Mouse (Mus musculus) midbrain, postnatal 0 days (tissue): ENCODE data around the gene Shf. TPM values are rescaled to one million over a fixed set of nuclear protein-coding genes. Genes with fewer than 3 reads are reported as not detected.
"Not testable (repeated sequence)": the region's sequence is repeated elsewhere in the genome, so short reads cannot be mapped to it uniquely, and the experiment has no call there.

Experiments used
- ATAC-seq: fragments of 200-750 bp; cut with Nextera tagmentation; 2 replicates; pipeline ENCODE4 v1.8.0; 2017; ENCODE audit warnings: moderate number of reproducible peaks, mild to moderate bottlenecking, moderate TSS enrichment, moderate library complexity; ENCODE audit not compliant: low FRiP score
- DNase-seq: peaks from one replicate; pipeline ENCODE4 v3.0.0-alpha.2; 2015; ENCODE audit warnings: low spot score
- H3K27ac ChIP-seq: fragments of 300-500 bp; sonication (generic); 2 replicates; pipeline ENCODE4 v1.5.1; 2014; ENCODE audit warnings: low read depth, mild to moderate bottlenecking, low read length, mixed read lengths
- H3K27me3 ChIP-seq: fragments of 300-500 bp; sonication (generic); 2 replicates; pipeline ENCODE4 v1.6.1; 2014; ENCODE audit warnings: low read length, control low read depth, mixed read lengths; ENCODE audit not compliant: insufficient read depth
- H3K36me3 ChIP-seq: fragments of 300-500 bp; sonication (generic); 2 replicates; pipeline ENCODE4 v1.6.1; 2014; ENCODE audit warnings: low read length, control low read depth, mixed read lengths; ENCODE audit not compliant: insufficient read depth
- H3K4me1 ChIP-seq: fragments of 300-500 bp; sonication (generic); 2 replicates; pipeline ENCODE4 v1.6.1; 2014; ENCODE audit warnings: mild to moderate bottlenecking, control low read depth, antibody characterized with exemption, low read length, mixed read lengths; ENCODE audit not compliant: insufficient read depth
- H3K4me2 ChIP-seq: fragments of 300-500 bp; sonication (generic); 2 replicates; pipeline ENCODE4 v1.6.1; 2014; ENCODE audit warnings: low read depth, mild to moderate bottlenecking, low read length, mixed read lengths; ENCODE audit not compliant: poor library complexity, severe bottlenecking
- H3K4me3 ChIP-seq: fragments of 300-500 bp; sonication (generic); 2 replicates; pipeline ENCODE4 v1.5.1; 2014; ENCODE audit warnings: low read depth, mild to moderate bottlenecking, low read length, moderate library complexity
- H3K9ac ChIP-seq: fragments of 300-500 bp; sonication (generic); replicated peaks from 2 replicates; pipeline ENCODE4 v1.6.1; 2014; ENCODE audit warnings: mild to moderate bottlenecking, low read length, moderate library complexity, mixed read lengths; ENCODE audit not compliant: poor library complexity, severe bottlenecking
- H3K9me3 ChIP-seq: fragments of 300-500 bp; sonication (generic); 2 replicates; pipeline ENCODE4 v1.6.1; 2016; ENCODE audit warnings: low read length, control low read depth
- CTCF ChIP-seq: IDR thresholded peaks from 2 replicates; pipeline ENCODE4 v1.5.1; 2016; ENCODE audit warnings: antibody characterized with exemption, mild to moderate bottlenecking
- WGBS: fragments of 180-500 bp; shearing (Covaris S2); extraction: QIAGEN DNeasy Blood & Tissue Kit; methylation state at CpG from one replicate; pipeline ENCODE4 v1.1.7; 2014; 5-methylcytosine and 5-hydroxymethylcytosine counted together
- polyA plus RNA-seq: library from polyadenylated mRNA; unstranded; fragments of >200 nt; fragmentation: Nextera tagmentation; extraction: Ambion mirVana; gene quantifications from 2 replicates; pipeline ENCODE4 v1.2.1, GENCODE M21; 2015
- total RNA-seq: library from RNA; depleted of rRNA; stranded (reverse); fragments of >200 nt; gene quantifications from 2 replicates; pipeline ENCODE4 v1.2.3, GENCODE M21; 2014

The Shf gene
- total and polyA plus RNA-seq, 2 experiments from 2014 or later, result 9.2 to 138 TPM

DNA sequence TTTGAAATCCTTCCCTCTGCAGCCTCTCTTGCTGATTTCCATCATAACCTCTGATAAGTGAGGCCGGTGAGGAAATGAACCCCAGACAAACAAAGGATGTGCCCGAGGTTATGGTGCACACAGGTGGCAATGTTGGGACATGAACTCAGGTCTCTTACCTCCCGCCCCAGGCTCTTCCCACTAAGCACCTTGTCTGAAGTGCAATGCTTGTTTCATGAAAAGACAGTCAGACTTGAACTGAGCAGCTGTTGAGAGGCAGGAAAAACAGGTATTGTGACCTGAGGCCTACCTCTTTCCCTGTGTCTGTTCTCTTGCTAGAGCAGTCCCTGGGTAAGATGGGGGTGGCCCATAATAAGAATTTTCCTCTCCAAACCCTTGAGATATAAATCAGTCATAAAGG is 36.7 kb downstream of the Shf start:
- no peak for DNase-seq
- no peaks in the 10 kb centered on the region for H3K27me3 ChIP-seq
- no peak overlapping the region for H3K4me3 ChIP-seq
- no peaks in the 10 kb centered on the region for H3K36me3 ChIP-seq
- no peak for ATAC-seq
- 93% methylated on average over 3 of the region's 3 CpGs for WGBS
- no peak overlapping the region for H3K4me2 ChIP-seq
- no peak for TF ChIP-seq CTCF
- no peaks in the 10 kb centered on the region for H3K9me3 ChIP-seq
- H3K9ac ChIP-seq, result no peak overlapping the region
- no peak overlapping the region for H3K27ac ChIP-seq
- no peaks in the 10 kb centered on the region for H3K4me1 ChIP-seq

DNA sequence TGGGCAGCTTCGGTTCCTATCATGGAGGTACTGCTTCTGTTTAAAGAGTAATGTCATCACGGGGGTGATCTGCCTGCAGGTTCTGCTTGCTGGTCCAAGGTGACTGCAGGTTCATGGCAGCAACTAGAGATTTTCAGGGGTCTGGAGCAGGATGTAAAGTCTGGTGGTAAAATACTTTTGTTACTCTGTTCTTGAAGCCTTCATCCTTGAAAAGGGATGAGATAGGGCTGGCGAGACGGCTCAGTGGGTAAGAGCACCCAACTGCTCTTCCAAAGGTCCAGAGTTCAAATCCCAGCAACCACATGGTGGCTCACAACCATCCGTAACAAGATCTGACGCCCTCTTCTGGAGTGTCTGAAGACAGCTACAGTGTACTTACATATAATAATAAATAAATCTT is 38.6 kb downstream of the Shf start:
- not testable (repeated sequence) for ATAC-seq, H3K4me3 ChIP-seq, H3K27ac ChIP-seq, H3K4me1 ChIP-seq, H3K9ac ChIP-seq, H3K4me2 ChIP-seq, H3K27me3 ChIP-seq, DNase-seq, H3K9me3 ChIP-seq, H3K36me3 ChIP-seq
- 91% methylated on average over 4 of the region's 6 CpGs for WGBS

DNA sequence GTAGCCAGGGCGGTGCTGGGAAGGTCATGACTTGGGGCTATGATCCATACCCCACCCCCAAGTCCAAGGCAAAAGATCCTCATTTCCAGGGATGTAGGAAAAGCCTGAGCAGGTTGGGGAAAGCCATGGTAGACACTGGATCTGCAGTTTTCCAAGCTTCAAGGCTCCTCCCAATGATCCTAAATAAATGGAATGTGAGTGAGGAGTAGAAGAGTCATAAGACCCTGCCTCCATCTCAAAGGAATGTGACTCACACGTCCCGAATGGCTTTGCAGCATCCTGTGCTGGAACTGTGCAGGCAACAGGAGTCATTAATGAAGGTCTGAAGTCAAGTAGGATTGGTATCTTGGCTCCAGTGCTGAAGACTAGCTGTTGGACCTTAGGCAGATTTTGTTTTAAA is 41.0 kb downstream of the Shf start:
- Histone ChIP-seq H3K9ac (no peak overlapping the region), H3K4me2 (no peak overlapping the region), H3K4me3 (no peak overlapping the region), H3K27ac (no peak overlapping the region), H3K36me3 (no peaks in the 10 kb centered on the region), H3K9me3 (no peaks in the 10 kb centered on the region), H3K27me3 (no peaks in the 10 kb centered on the region), H3K4me1 (no peaks in the 10 kb centered on the region)
- no peak for ATAC-seq
- DNase-seq, result no peak
- 72% methylated on average over 3 of the region's 3 CpGs for WGBS
- TF ChIP-seq CTCF, result no peak

DNA sequence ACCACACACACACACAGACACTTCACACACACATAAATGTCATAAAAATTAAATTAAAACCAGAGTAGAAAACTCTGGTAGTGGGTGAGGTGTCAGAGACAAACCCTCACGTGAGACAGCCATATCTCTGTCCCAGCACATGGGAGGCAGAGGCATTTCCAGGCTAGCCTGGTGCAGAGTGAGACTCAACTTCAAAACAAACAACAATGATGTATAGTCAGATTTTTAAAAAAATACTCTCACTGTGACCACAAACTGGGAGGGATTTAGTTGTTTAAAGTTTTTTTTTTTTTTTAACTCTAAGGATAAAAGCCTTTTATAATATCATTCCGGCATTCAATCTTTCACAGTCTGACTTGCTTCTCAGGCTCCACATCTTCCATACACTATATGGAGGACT is 43.6 kb downstream of the Shf start:
- Histone ChIP-seq H3K9me3 (no peaks in the 10 kb centered on the region), H3K9ac (no peak overlapping the region), H3K4me1 (no peaks in the 10 kb centered on the region), H3K4me3 (no peak overlapping the region), H3K27me3 (no peaks in the 10 kb centered on the region), H3K27ac (no peak overlapping the region), H3K36me3 (no peaks in the 10 kb centered on the region), H3K4me2 (no peak overlapping the region)
- 64% methylated on average over 2 of the region's 2 CpGs for WGBS
- no peak for TF ChIP-seq CTCF
- ATAC-seq (no peak), DNase-seq (no peak)

DNA sequence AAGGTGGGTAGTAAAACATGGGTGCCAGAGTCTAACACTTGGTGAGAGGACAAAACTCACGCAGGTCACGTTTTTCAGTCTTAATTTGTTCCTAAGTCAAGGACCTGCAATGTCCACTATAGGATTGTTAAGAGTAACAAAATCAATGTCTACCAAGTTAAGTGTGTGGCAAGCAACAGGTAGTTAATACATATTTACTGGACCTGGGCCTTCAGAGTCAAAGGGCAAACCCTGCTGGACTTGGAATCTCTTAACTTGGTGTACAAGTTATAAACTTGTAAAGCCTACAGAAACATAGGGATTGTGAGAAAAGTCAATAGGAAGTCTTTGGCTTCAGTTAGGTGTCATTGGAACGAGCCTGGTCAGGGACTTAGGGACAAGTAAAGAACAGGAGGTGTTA is 44.4 kb downstream of the Shf start:
- Histone ChIP-seq H3K4me3 (no peak overlapping the region), H3K4me2 (no peak overlapping the region), H3K27ac (no peak overlapping the region), H3K36me3 (no peaks in the 10 kb centered on the region), H3K4me1 (no peaks in the 10 kb centered on the region), H3K9me3 (no peaks in the 10 kb centered on the region), H3K27me3 (no peaks in the 10 kb centered on the region), H3K9ac (no peak overlapping the region)
- 81% methylated on average over 3 of the region's 3 CpGs for WGBS
- no peak for TF ChIP-seq CTCF
- ATAC-seq (no peak), DNase-seq (no peak)

DNA sequence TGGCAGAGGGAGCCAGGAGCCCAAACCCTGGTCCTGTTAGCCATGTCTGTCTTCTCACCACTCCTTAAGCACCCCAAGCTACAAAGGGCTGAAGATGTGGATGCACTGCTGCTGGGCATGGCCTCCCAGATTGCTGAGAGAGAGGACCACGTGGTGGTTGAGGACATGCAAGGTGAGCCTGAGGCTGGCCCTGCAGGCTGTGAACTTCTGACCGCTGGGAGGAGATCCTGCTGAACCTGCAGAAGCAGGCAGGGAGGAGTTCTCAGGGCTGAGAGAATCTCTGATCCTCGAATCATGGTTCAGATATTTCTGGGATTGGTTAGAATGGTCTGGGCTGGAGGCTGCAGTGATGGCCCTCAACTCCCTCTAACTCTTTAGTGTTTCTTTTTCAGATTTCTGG is 45.0 kb downstream of the Shf start:
- WGBS, result 69% methylated on average over 3 of the region's 3 CpGs
- H3K27ac ChIP-seq, result no peak overlapping the region
- DNase-seq (no peak), ATAC-seq (no peak)
- H3K27me3 ChIP-seq, result no peaks in the 10 kb centered on the region
- TF ChIP-seq CTCF, result no peak
- H3K4me3 ChIP-seq, result no peak overlapping the region
- H3K36me3 ChIP-seq, result no peaks in the 10 kb centered on the region
- H3K4me2 ChIP-seq, result no peak overlapping the region
- no peaks in the 10 kb centered on the region for H3K9me3 ChIP-seq
- H3K4me1 ChIP-seq, result no peaks in the 10 kb centered on the region
- no peak overlapping the region for H3K9ac ChIP-seq

DNA sequence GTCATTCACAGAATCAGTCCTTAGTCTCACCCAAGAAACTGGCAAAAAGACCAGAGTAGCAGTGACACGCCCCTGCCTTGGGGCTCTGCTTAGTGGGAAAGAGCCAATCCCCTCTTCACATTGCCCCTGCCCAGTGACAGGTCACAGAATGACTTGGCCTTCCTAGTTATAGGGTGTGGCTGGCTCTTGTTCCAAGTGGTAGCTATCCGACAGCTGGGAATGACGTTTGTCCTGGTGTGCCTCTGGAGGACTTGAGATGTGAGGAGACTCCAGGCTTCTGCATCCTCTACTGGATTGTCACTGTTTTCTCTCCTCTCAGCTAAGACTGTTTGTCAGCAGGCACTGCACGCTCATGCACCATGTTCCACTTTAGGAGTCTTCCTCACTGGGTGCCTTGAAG is 51.6 kb downstream of the Shf start:
- no peak for ATAC-seq
- no peak for DNase-seq
- 86% methylated on average over 4 of the region's 4 CpGs for WGBS
- Histone ChIP-seq H3K9me3 (no peaks in the 10 kb centered on the region), H3K4me1 (no peaks in the 10 kb centered on the region; the same call in 1 of the 2 replicates), H3K27ac (no peak overlapping the region), H3K27me3 (peaks cover 20% of the 10 kb centered on the region), H3K36me3 (no peaks in the 10 kb centered on the region), H3K9ac (no peak overlapping the region), H3K4me2 (no peak overlapping the region), H3K4me3 (no peak overlapping the region)
- no peak for TF ChIP-seq CTCF
